Mouse (Mus musculus): ENCODE results near the gene Zc3h14. TPM values are rescaled to one million over a fixed set of nuclear protein-coding genes. Genes with fewer than 3 reads are reported as not detected.

Gene Zc3h14
- total RNA-seq, 2 experiments from 2014 or later = 100 to 101 TPM

DNA sequence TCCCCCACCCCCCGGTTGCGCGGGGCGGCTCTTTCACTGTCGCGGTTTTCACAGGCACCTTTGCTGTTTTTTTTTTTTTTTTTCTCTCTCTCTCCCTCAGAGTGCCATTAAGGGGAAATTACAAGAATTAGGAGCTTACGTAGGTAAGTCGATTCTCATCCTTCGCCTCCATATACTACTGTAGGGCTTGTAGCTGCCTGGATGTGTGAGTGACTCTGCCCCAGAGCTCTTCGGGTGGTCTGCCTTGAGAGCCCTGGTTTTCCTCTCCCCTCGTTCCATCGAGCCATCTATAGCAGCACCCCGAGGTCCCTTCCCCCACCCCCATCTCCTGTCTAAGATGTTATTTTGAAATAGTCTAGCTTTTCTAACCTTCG, 603 bp downstream of the Zc3h14 start:
- H3K27ac ChIP-seq = peak overlapping the region; percentile 98
- H3K4me3 ChIP-seq = peak overlapping the region; percentile 79
- TF ChIP-seq CTCF (conservative IDR thresholded peaks at IDR 0.05) = no peak

GRCm38 (mm10) chr12:98757636-98758035, 10.9 kb downstream of the Zc3h14 start:
- TF ChIP-seq CTCF (conservative IDR thresholded peaks at IDR 0.05) = peak; percentile 46; the same call in 1 of the 2 replicates
- no peak overlapping the region for H3K27ac ChIP-seq
- H3K4me3 ChIP-seq = no peak overlapping the region
- DNase-seq (ENCODE audit: low spot score in 2 of 2) = no peak

More for the DNA sequence above, 603 bp downstream of the Zc3h14 start:
- peak in 1 of 2 experiments; percentile 18 for DNase-seq (ENCODE audit: low spot score in 2 of 2)

DNA sequence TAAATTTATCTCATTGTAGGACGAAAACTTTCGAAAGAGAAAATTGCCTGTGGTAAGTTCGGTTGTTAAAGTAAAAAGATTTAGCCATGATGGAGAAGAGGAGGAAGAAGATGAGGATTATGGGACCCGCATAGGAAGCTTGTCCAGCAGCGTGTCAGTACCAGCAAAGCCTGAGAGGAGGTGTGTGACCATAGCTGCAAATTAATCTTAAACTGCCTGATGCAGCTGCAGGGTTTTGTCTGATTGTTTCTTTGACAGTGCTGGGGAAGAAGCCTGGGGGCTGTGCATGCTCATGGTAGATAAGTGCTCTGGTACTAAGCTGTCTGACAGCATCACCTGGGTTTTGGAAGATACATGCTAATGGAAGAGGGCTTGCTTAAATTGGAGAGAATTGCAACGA, 12.9 kb downstream of the Zc3h14 start:
- no peak for TF ChIP-seq CTCF (conservative IDR thresholded peaks at IDR 0.05)
- Histone ChIP-seq H3K27ac (no peak overlapping the region), H3K4me3 (no peak overlapping the region)
- no peak for DNase-seq (ENCODE audit: low spot score in 2 of 2)

GRCm38 (mm10) chr12:98766241-98766640, 19.5 kb downstream of the Zc3h14 start:
- no peak overlapping the region for H3K27ac ChIP-seq
- 0 out of 2 replicates have a peak, but pooled peaks have one; percentile 3 for TF ChIP-seq CTCF (conservative IDR thresholded peaks at IDR 0.05)

DNA sequence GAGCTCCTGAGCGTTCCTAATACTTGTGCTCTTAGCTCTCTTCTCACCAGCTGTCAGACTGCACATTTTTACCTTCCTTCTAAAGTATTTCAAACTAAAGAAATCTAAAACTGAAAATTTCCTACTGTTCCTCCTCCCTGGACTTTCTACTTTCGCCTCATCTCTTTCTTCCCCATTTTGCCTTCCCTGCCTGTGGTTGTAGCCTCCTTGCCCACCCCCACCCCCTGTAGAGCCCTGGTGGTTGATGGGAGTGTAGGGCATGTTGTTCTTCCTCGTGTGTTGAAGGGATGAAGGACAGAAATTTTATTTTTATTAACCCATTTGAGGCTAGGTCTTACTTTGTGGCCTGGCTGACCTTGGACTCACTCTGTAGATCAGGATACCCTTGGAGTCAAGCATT, 30.7 kb downstream of the Zc3h14 start:
- no peak for TF ChIP-seq CTCF (conservative IDR thresholded peaks at IDR 0.05)
- Histone ChIP-seq H3K27ac (no peak overlapping the region), H3K4me3 (no peak overlapping the region)
- DNase-seq (ENCODE audit: low spot score in 2 of 2) = no peak

More at GRCm38 (mm10) chr12:98766241-98766640, 19.5 kb downstream of the Zc3h14 start:
- no peak overlapping the region for H3K4me3 ChIP-seq
- no peak for DNase-seq (ENCODE audit: low spot score in 2 of 2)

DNA sequence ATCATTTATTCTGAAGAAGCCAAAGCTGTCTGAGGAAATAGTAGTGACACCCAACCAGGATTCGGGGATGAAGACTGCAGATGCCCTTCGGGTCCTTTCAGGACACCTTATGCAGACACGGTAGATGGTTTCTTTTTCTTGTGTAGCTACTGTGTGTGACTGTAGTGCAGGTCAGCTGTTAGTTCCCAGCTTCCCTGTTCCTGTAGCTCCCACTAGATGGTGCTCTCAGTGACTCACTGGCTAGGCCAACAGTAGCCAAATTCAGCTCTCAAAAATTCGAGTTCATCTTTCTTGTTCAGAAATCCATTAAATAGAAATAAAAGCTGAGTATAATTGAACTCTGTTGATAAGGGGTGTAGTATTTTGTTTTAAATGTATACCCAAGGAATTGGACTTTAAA, 32.4 kb downstream of the Zc3h14 start:
- DNase-seq (ENCODE audit: low spot score in 2 of 2) = peak; percentile 29 to 41
- H3K27ac ChIP-seq = no peak overlapping the region
- peak; percentile 84 for TF ChIP-seq CTCF (conservative IDR thresholded peaks at IDR 0.05)

DNA sequence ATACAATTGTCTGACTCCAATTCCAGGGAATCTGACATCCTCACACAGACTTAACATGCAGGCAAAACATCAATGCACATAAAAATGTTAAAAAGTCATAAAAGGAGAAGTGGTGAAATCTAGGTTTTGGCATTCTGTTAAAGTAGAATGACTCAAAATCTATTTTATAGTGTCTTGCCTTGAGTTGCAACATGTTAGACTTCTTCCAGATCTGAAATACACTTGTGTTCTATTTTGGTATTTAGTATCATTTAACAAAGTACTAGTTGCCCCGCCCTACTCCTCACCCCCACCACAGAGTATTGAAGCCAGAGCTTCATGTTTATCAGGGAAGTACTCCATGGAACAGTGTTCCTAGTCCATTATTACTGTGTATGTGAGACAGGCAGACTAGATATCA, 37.5 kb downstream of the Zc3h14 start:
- no peak for TF ChIP-seq CTCF (conservative IDR thresholded peaks at IDR 0.05)
- Histone ChIP-seq H3K4me3 (no peak overlapping the region), H3K27ac (no peak overlapping the region)
- no peak for DNase-seq (ENCODE audit: low spot score in 2 of 2)

More for the DNA sequence above, 32.4 kb downstream of the Zc3h14 start:
- no peak overlapping the region for H3K4me3 ChIP-seq

DNA sequence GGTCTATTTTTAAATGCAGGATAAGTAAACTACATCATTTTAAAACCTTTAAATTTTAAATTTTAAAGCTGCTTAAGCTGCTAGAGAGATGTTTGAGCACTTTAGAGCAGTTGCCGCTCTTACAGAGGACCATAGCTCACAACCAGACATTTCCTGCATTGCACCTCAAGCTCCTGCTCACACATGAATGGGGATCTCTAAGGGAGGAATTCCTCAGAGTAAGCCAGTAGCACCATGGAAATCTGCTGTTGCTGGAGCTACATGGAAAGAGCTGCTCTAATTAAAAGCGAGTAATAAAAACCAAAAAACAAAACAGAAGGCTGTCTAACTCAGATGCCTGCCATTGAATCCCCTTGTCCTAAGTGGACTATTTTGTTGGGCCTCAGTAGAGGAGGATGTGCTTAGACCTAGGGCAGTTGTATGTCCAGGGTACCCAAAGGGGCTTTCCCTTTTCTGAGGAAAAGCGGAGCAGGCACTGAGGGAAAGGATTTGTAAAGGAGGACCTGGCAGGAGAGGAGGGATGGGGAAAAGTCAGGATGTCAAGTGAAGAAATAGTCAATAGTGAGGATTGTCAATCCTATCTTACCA, 49.1 kb downstream of the Zc3h14 start:
- DNase-seq (ENCODE audit: low spot score in 2 of 2) = no peak
- no peak for TF ChIP-seq CTCF (conservative IDR thresholded peaks at IDR 0.05)
- peak overlapping the region; percentile 55; the same call in 1 of the 2 replicates for H3K27ac ChIP-seq
- no peak overlapping the region for H3K4me3 ChIP-seq

- TF ChIP-seq CTCF (conservative IDR thresholded peaks at IDR 0.05) = no peak
- Histone ChIP-seq H3K27ac (no peak overlapping the region), H3K4me3 (no peak overlapping the region)
- no peak for DNase-seq (ENCODE audit: low spot score in 2 of 2)
Measured at GRCm38 (mm10) chr12:98800334-98800733, 53.6 kb downstream of the Zc3h14 start.

GRCm38 (mm10) chr12:98802245-98802644, 55.5 kb downstream of the Zc3h14 start:
- TF ChIP-seq CTCF (conservative IDR thresholded peaks at IDR 0.05) = no peak
- Histone ChIP-seq H3K4me3 (no peak overlapping the region), H3K27ac (peak overlapping the region; percentile 28)
- no peak for DNase-seq (ENCODE audit: low spot score in 2 of 2)

DNA sequence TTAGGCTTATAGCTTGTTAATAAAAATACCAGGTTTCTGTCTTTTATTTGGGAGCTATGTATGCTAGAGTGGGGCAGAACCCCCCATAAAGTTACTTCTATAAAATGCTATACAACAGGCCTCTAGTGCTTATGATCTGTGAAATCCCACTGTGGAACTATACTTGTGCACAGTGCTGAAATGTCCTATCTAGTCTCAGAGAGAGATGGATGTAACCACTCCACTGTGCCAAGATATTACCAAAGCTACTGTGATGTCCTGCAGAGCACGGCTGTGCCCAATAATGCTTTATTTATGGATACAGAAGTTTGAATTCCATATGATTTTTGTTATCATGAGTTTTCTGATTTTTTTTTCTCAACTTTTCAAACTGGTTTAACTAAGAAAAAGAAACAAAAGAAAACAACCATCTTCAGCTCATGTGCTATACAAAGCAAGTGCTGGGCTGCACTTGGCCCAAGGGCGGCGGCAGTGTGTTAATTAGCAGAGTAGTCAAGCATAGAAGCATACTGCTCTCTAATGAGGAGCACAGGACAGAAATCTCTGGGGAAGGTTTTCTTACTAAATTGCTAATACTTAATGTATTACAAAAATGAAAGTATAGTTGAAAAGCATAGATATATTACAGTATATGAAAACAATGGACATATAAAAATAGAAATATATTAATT, 57.4 kb downstream of the Zc3h14 start:
- no peak overlapping the region for H3K4me3 ChIP-seq
- TF ChIP-seq CTCF (conservative IDR thresholded peaks at IDR 0.05) = no peak
- no peak for DNase-seq (ENCODE audit: low spot score in 2 of 2)
- no peak overlapping the region for H3K27ac ChIP-seq

- H3K4me3 ChIP-seq = no peak overlapping the region
- no peak for DNase-seq (ENCODE audit: low spot score in 2 of 2)
- no peak overlapping the region for H3K27ac ChIP-seq
- no peak for TF ChIP-seq CTCF (conservative IDR thresholded peaks at IDR 0.05)
Measured at GRCm38 (mm10) chr12:98820781-98821180, 74.0 kb downstream of the Zc3h14 start.

GRCm38 (mm10) chr12:98831122-98831521, 84.4 kb downstream of the Zc3h14 start:
- no peak for DNase-seq (ENCODE audit: low spot score in 2 of 2)
- no peak for TF ChIP-seq CTCF (conservative IDR thresholded peaks at IDR 0.05)
- H3K4me3 ChIP-seq = no peak overlapping the region
- H3K27ac ChIP-seq = no peak overlapping the region

All from layer of hippocampus, adult 2 months (tissue).